Mouse (Mus musculus) limb, embryonic 10.5 days (tissue): ENCODE results near the gene Vsnl1. TPM values are rescaled to one million over a fixed set of nuclear protein-coding genes. Genes with fewer than 3 reads are reported as not detected.

ENCODE experiments used
- DNase-seq: peaks from one replicate; pipeline ENCODE4 v3.0.0-alpha.2; 2017; ENCODE audit warnings: low spot score
- H3K27ac ChIP-seq: fragments of 300-500 bp; sonication (generic); 2 replicates; pipeline ENCODE4 v1.5.1; 2016; ENCODE audit warnings: mild to moderate bottlenecking
- H3K27me3 ChIP-seq: fragments of 300-500 bp; sonication (generic); 2 replicates; pipeline ENCODE4 v1.6.1; 2016; ENCODE audit warnings: low read depth, mild to moderate bottlenecking; ENCODE audit not compliant: poor library complexity, severe bottlenecking
- H3K36me3 ChIP-seq: fragments of 300-500 bp; sonication (generic); 2 replicates; pipeline ENCODE4 v1.6.1; 2016; ENCODE audit warnings: mild to moderate bottlenecking, moderate library complexity
- H3K4me1 ChIP-seq: fragments of 300-500 bp; sonication (generic); 2 replicates; pipeline ENCODE4 v1.6.1; 2016
- H3K4me3 ChIP-seq: fragments of 300-500 bp; sonication (generic); 2 replicates; pipeline ENCODE4 v1.5.1; 2016; ENCODE audit warnings: mild to moderate bottlenecking, moderate library complexity
- H3K9me3 ChIP-seq: fragments of 300-500 bp; sonication (generic); replicated peaks from 2 replicates; pipeline ENCODE4 v1.6.1; 2016; ENCODE audit warnings: mild to moderate bottlenecking
- WGBS: fragments of 180-500 bp; shearing (Covaris S2); methylation state at CpG from one replicate; pipeline ENCODE4 v1.1.7; 2016; 5-methylcytosine and 5-hydroxymethylcytosine counted together
- polyA plus RNA-seq: library from polyadenylated mRNA; unstranded; fragments of >200 nt; fragmentation: Nextera tagmentation; extraction: Ambion mirVana; gene quantifications from 2 replicates; pipeline ENCODE4 v1.2.1, GENCODE M21; 2016

The Vsnl1 gene
- polyA plus RNA-seq, 1 experiment from 2014 or later = 0.78 TPM

GRCm38 (mm10) chr12:11427396-11427795, 9.0 kb downstream of the Vsnl1 start:
- DNase-seq = no peak
- WGBS = 72% methylated on average over 4 of the region's 4 CpGs

GRCm38 (mm10) chr12:11418112-11418511, 18.3 kb downstream of the Vsnl1 start:
- 89% methylated on average over 6 of the region's 6 CpGs for WGBS

More at GRCm38 (mm10) chr12:11427396-11427795, 9.0 kb downstream of the Vsnl1 start:
- Histone ChIP-seq H3K4me1 (no peaks in the 10 kb centered on the region), H3K9me3 (no peaks in the 10 kb centered on the region), H3K4me3 (no peak overlapping the region), H3K27ac (no peak overlapping the region), H3K36me3 (no peaks in the 10 kb centered on the region), H3K27me3 (no peaks in the 10 kb centered on the region)

GRCm38 (mm10) chr12:11407679-11408078, 28.7 kb downstream of the Vsnl1 start:
- Histone ChIP-seq H3K4me1 (no peaks in the 10 kb centered on the region), H3K27me3 (no peaks in the 10 kb centered on the region), H3K27ac (no peak overlapping the region), H3K36me3 (no peaks in the 10 kb centered on the region), H3K9me3 (no peaks in the 10 kb centered on the region), H3K4me3 (no peak overlapping the region)
- WGBS = 89% methylated on average over 4 of the region's 4 CpGs
- DNase-seq = no peak

More at GRCm38 (mm10) chr12:11418112-11418511, 18.3 kb downstream of the Vsnl1 start:
- Histone ChIP-seq H3K4me1 (no peaks in the 10 kb centered on the region), H3K27ac (no peak overlapping the region), H3K27me3 (no peaks in the 10 kb centered on the region), H3K36me3 (no peaks in the 10 kb centered on the region), H3K4me3 (no peak overlapping the region), H3K9me3 (no peaks in the 10 kb centered on the region)
- no peak for DNase-seq

- Histone ChIP-seq H3K4me1 (peaks cover 4% of the 10 kb centered on the region; the same call in 1 of the 2 replicates), H3K9me3 (no peaks in the 10 kb centered on the region), H3K27me3 (no peaks in the 10 kb centered on the region), H3K36me3 (no peaks in the 10 kb centered on the region), H3K27ac (no peak overlapping the region), H3K4me3 (no peak overlapping the region)
- 96% methylated on average over 6 of the region's 6 CpGs for WGBS
- DNase-seq = no peak
These were observed 37.6 kb downstream of the Vsnl1 start for GRCm38 (mm10) chr12:11398791-11399190.

GRCm38 (mm10) chr12:11397029-11397428, 39.4 kb downstream of the Vsnl1 start:
- no peak for DNase-seq
- 87% methylated on average over 5 of the region's 5 CpGs for WGBS
- Histone ChIP-seq H3K9me3 (no peaks in the 10 kb centered on the region), H3K27ac (no peak overlapping the region), H3K27me3 (no peaks in the 10 kb centered on the region), H3K4me1 (peaks cover 4% of the 10 kb centered on the region; the same call in 1 of the 2 replicates), H3K4me3 (no peak overlapping the region), H3K36me3 (no peaks in the 10 kb centered on the region)

GRCm38 (mm10) chr12:11395470-11395869, 40.9 kb downstream of the Vsnl1 start:
- 91% methylated on average over 2 of the region's 2 CpGs for WGBS
- Histone ChIP-seq H3K9me3 (no peaks in the 10 kb centered on the region), H3K4me1 (peaks cover 4% of the 10 kb centered on the region; the same call in 1 of the 2 replicates), H3K27ac (no peak overlapping the region), H3K27me3 (no peaks in the 10 kb centered on the region), H3K36me3 (no peaks in the 10 kb centered on the region), H3K4me3 (no peak overlapping the region)
- DNase-seq = no peak

- no peaks in the 10 kb centered on the region for H3K27me3 ChIP-seq
- no peaks in the 10 kb centered on the region for H3K4me1 ChIP-seq
- no peaks in the 10 kb centered on the region for H3K9me3 ChIP-seq
- H3K4me3 ChIP-seq = no peak overlapping the region
- no peaks in the 10 kb centered on the region for H3K36me3 ChIP-seq
- DNase-seq = no peak
- no peak overlapping the region for H3K27ac ChIP-seq
- 24% methylated on average over 1 of the region's 1 CpGs for WGBS
These were observed 43.9 kb downstream of the Vsnl1 start for GRCm38 (mm10) chr12:11392525-11392924.

GRCm38 (mm10) chr12:11391244-11391949, 45.0 kb downstream of the Vsnl1 start:
- Histone ChIP-seq H3K27ac (no peak overlapping the region), H3K27me3 (no peaks in the 10 kb centered on the region), H3K4me1 (no peaks in the 10 kb centered on the region), H3K4me3 (no peak overlapping the region), H3K9me3 (no peaks in the 10 kb centered on the region), H3K36me3 (no peaks in the 10 kb centered on the region)
- WGBS = 64% methylated on average over 7 of the region's 7 CpGs
- DNase-seq = no peak

GRCm38 (mm10) chr12:11389141-11389540, 47.3 kb downstream of the Vsnl1 start:
- no peak overlapping the region for H3K4me3 ChIP-seq
- WGBS = 87% methylated on average over 7 of the region's 7 CpGs
- no peak overlapping the region for H3K27ac ChIP-seq
- no peaks in the 10 kb centered on the region for H3K9me3 ChIP-seq
- no peaks in the 10 kb centered on the region for H3K27me3 ChIP-seq
- H3K4me1 ChIP-seq = no peaks in the 10 kb centered on the region
- H3K36me3 ChIP-seq = no peaks in the 10 kb centered on the region
- no peak for DNase-seq

- no peak for DNase-seq
- Histone ChIP-seq H3K9me3 (no peaks in the 10 kb centered on the region), H3K27me3 (no peaks in the 10 kb centered on the region), H3K36me3 (no peaks in the 10 kb centered on the region), H3K4me3 (no peak overlapping the region), H3K27ac (no peak overlapping the region), H3K4me1 (no peaks in the 10 kb centered on the region)
- 84% methylated on average over 1 of the region's 1 CpGs for WGBS
These were observed 51.7 kb downstream of the Vsnl1 start for GRCm38 (mm10) chr12:11384754-11385153.

- 74% methylated on average over 2 of the region's 2 CpGs for WGBS
- H3K27ac ChIP-seq = no peak overlapping the region
- no peaks in the 10 kb centered on the region for H3K4me1 ChIP-seq
- no peak overlapping the region for H3K4me3 ChIP-seq
- no peaks in the 10 kb centered on the region for H3K36me3 ChIP-seq
- no peaks in the 10 kb centered on the region for H3K27me3 ChIP-seq
- no peak for DNase-seq
- no peaks in the 10 kb centered on the region for H3K9me3 ChIP-seq
These were observed 57.0 kb downstream of the Vsnl1 start for GRCm38 (mm10) chr12:11379396-11379795.

- no peak overlapping the region for H3K4me3 ChIP-seq
- no peak overlapping the region for H3K27ac ChIP-seq
- H3K27me3 ChIP-seq = no peaks in the 10 kb centered on the region
- no peaks in the 10 kb centered on the region for H3K4me1 ChIP-seq
- H3K9me3 ChIP-seq = no peaks in the 10 kb centered on the region
- WGBS = 72% methylated on average over 4 of the region's 4 CpGs
- no peak for DNase-seq
- H3K36me3 ChIP-seq = no peaks in the 10 kb centered on the region
These were observed 66.4 kb downstream of the Vsnl1 start for GRCm38 (mm10) chr12:11370056-11370455.

GRCm38 (mm10) chr12:11367099-11367765, 69.2 kb downstream of the Vsnl1 start:
- Histone ChIP-seq H3K4me3 (no peak overlapping the region), H3K9me3 (no peaks in the 10 kb centered on the region), H3K4me1 (no peaks in the 10 kb centered on the region), H3K27ac (no peak overlapping the region), H3K36me3 (no peaks in the 10 kb centered on the region), H3K27me3 (no peaks in the 10 kb centered on the region)
- DNase-seq = no peak
- WGBS = 72% methylated on average over 3 of the region's 3 CpGs
